Mouse (Mus musculus) ES-Bruce4 (cell line): Measurements from ENCODE around the gene Pex6.

Experiments
- CTCF ChIP-seq: IDR thresholded peaks from one replicate; pipeline ENCODE4 v1.8.1; 2011; ENCODE audit warnings: low read depth, low read length
- EP300 ChIP-seq: IDR thresholded peaks from 2 replicates; pipeline ENCODE4 v1.6.1; 2011; ENCODE audit warnings: low read depth, low read length; ENCODE audit not compliant: insufficient read depth
- POLR2A ChIP-seq: IDR thresholded peaks from one replicate; pipeline ENCODE4 v1.8.1; 2011; ENCODE audit warnings: low read length; ENCODE audit not compliant: insufficient read depth

DNA sequence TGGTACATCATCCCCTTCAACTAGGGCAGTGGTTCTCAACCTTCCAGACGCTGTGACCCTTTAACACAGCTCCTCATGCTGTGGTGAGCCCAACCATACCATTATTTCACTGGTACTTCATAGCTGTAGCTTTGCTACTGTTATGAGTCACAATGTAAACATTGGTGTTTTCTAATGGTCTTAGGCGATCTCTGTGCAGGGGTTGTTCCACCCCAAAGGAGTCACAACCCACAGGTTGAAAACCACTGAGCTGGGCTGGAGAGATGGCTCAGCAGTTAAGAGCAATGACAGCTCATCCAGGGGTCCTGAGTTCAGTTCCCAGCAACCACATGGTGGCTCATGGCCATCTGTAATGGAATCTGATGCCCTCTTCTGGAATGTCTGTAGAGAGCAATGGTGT lies 19.9 kb upstream of the Pex6 start:
- TF ChIP-seq CTCF = no peak
- TF ChIP-seq POLR2A = no peak
- TF ChIP-seq EP300 = no peak
